Mouse (Mus musculus) retina, postnatal 1 day (tissue): ENCODE data around the gene Dpyd.
A peak's percentile ranks its signal among the peaks of the same experiment; 100 is the strongest.

Experiments
- DNase-seq: peaks from one replicate; pipeline ENCODE4 v3.0.0-alpha.2; 2012

Dpyd gene

GRCm38 (mm10) chr3:118676052-118676777 lies 114.3 kb downstream of the Dpyd start:
- DNase-seq = no peak

DNA sequence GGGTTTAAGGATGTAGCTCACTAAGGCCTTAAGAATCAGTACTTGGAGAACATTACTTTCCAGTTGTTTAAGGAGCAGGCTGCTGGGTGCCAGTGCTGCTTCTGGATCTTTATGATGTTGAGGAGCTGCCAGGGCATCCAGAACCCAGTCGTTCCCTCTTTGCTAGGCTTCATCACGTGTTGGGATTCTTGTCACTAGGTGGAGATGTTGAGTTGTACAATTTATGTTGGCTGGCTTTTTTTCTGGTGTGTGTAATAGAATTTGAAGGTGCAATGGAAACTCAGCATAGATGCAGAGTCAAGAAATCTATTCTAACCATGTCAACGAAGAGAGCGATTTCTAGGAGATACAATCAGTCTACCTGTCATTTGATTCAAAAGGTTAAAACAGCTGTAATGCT lies 118.9 kb downstream of the Dpyd start:
- peak; percentile 47 for DNase-seq

DNA sequence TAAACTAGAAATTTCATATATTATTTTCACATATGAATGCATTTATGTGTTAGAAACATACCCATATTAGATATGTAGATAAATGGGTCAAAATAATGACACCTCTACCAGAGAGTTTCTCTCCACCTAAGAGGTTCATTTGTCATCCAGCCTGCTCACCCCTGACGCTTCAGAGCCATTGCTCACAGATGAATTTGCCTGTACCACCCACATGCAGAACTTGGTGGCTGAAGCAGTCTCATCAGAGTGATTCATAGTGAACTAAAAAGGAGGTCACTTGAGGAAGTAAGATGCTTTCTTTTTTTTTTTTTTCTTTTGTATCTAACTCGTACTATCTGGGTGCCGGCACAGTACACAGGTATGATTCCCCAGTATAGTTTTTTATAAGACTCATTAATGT lies 188.3 kb downstream of the Dpyd start:
- no peak for DNase-seq

DNA sequence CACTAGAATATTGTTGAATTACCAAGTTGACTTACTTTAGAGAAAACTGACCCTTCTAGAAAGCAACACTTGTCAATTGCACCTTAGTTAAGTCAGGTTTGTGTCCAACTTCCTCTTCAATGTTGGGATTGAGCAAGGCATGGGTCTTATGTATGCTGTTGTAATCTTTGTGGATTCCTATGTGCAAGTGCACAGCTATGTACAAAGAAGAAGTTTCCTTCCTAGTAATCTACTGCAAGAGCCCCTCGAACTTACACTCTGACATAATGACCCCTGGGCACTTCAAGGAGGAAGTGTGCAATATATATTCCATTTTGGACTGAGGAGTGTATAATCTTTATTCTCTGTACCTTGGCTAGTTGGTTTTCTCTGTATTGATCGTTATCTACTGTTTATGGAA lies 191.7 kb downstream of the Dpyd start:
- DNase-seq = no peak

DNA sequence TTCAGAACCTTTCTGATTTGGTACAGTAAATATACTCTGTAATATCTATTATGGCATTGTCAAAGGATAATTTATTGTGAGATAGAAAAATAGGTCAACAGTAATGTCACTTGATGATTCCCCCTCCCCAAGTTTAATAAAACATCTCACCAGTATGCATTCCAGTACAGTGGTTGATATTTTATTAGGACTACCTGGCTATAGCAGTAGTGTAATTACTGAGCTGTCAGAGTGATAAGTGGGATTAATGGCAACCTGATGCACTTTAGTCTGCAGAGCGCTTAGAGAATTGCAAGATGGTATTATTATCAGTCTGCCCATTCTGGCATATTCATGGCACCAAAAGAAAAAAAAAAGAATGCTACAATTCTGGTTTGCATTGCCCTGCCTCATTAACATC lies 194.2 kb downstream of the Dpyd start:
- no peak for DNase-seq

DNA sequence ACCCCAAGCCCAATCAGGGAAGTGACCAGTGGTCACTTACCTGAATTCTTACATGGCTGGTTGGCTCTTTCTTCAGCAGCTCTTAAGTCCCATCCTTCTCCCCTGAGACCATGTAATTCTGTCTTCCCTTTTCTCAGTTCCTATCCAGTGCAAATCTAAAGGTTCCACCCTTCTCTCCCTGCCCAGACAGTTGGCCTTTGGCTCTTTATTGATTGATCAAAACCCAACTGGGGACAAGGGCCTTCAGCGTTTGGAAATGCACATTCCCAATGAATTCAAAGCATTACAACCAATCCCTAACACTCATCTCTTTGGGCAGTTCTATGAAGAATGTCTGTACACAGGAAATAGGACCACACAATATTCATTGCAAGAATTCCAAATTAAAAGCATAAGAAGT lies 251.0 kb downstream of the Dpyd start:
- no peak for DNase-seq

DNA sequence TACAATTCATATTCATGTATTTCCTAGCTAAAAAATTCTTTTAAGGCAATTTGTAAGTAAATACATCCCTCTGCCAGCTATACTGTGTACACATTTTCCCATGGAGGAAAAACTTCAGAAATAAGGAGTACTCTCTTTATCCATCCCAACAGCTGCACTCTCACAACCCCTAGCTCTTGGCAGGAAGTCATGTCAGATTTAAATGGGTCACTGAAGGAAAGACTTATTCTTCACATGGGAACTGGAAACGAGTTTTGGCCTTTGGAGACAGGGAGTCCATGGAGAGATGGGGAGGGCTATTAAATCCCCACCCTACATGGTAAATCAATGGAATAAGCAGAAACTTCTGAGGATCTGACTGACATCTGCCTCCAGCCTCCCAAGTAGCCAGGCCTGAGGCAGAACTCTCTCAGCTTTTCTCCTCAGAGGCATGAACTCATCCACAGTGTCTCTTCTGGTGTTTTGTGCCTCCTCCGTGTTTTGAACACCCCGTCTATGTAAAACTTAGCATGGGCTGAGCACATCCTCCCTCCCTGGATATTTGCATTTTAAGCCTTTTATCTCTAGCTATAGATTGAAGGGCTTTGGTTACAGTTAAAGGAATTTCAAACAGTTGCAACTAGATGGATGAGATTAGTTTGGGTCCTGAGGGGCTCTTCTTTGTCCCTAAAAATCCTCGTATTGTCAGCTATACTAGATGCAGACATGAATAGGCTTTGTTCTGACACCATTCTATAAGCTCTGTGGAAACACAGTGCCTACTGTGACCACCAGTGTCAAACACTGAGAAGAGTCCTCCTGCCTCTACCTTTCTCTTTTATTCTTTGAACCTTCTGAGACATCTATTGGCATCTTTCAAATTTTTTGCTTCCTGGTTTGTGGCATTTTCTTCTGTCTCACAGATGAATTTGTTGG lies 288.9 kb downstream of the Dpyd start:
- no peak for DNase-seq

DNA sequence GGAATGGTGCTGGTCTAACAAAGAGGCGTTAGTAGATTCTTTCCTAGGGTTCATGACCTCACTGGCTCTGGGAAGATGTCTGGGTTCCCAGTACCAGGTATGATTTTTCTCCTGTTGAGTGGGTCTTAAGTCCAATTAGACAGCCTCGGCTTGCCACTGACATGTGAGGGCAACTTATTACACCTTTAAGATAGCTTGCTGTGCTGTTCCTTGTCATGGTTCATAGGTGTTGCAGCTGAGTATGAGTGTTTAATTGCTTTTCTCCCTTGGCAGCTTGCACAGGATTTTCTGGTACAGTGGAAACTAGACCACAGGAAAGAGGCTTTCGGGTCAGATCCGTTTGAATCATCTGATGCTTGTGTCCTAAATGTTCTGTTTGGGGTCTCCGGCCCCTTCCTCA lies 290.8 kb downstream of the Dpyd start:
- no peak for DNase-seq

DNA sequence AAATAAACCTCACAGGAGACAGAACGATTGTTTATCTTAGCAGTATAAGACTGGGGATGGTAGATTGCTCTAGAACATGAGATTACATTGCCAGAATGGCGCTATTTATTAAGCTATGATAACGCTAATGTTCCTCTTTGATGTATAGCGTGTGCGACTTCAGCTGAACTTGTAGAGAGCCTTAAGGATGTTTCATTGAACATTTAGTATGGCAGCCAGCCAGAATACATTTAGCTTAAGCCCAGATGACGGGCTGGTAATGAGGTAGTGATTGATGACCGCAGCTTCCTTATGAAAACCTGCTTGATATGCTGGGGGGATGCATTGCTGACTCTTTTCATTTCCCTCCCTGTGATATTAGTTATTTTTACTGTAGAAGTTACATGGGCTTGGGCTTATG lies 293.5 kb downstream of the Dpyd start:
- peak; percentile 30 for DNase-seq

DNA sequence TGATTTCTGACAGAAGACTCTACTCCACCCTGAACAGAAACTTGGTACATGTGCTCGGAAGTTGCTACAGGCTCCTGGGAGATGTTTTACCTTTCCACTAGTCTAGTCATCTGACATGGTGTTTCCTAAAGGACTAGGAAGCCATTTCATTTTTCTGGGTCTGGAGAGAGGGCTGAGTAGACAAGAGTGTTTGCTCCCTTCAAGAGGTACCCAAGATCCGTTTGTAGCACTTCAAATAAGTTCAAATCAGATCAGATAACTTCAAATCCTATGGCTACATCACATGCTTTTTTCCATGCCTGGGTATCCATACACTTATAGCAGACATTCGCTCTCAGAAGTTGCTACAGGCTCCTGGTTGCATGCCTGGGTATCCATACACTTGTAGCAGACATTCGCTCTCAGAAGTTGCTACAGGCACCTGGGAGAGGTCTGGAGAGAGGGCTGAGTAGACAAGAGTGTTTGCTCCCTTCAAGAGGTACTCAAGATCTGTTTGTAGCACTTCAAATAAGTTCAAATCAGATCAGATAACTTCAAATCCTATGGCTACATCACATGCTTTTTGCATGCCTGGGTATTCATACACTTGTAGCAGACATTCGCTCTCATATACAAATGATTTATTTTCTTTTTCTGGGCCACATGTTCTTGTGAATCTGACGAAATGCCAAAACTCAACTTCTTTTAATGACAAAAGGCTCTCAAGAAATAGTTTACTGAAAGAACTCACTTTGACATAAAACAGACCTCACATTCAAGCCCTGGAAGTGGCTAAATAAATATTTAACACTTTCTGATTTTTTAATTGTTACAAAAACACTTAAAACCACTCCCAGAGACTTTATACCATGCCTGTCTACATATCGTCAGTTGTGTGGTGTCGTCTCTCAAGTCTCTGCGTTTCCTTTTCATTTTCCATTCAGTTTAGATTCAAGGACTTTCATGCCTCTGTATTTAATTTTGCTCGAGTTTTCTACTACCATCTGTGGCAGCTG lies 307.5 kb downstream of the Dpyd start:
- DNase-seq = no peak

GRCm38 (mm10) chr3:118875871-118876270 lies 313.9 kb downstream of the Dpyd start:
- DNase-seq = peak; percentile 31

GRCm38 (mm10) chr3:118899036-118899435 lies 337.1 kb downstream of the Dpyd start:
- DNase-seq = peak; percentile 50

DNA sequence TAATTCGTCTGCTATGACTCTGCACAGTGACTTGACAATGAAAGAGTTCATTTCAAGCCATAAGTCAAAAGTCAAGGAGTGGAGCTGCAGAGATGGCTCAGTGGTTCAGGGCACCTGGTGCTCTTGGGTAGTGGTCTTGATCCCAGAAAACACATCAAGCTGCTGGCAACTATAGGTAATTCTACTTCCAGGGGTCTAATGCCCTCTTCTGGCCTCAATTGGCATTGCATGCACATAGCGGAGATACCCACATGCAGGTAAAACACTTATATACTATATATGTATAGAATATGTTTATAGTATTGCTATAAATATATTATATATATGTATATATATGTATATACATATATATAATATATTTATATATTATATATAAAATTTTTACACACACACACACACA lies 429.4 kb downstream of the Dpyd start:
- DNase-seq = no peak

DNA sequence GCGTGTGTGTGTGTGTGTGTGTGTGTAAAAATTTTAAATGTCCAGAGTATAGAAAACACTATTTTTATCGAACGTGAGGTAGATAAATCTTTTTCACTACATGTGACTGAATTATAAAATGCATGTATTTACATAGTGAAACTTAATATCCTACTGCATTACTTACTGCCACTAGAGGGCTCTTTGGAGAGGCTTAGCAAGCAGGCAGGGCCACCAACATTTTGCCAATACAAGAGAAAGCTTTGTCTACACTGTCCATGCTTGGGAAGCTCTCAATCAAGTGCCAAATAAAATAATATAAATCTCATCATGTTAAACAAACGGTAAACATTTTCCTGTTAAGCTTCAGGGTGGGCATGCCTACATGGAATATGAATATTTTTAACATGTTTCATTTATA lies 429.9 kb downstream of the Dpyd start:
- peak; percentile 22 for DNase-seq

DNA sequence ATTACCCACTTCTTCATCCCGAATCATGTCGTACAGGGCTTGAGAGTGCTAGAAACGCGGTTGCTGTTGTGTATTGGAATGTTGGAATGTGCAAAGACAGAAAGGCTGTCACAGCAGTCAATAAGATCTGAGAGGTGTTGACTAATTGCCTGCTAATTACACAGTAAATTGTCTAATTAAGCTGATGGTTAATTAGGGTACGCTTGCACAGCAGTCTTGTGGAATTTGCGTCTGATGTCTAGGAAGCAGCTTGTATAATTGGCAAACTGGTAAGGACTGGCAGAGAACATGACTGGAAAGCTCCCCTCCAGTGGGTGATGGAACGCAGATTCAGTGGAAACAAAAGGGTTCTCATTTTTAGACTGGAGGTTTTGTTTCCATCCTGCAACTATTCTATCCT lies 459.3 kb downstream of the Dpyd start:
- peak; percentile 91 for DNase-seq

DNA sequence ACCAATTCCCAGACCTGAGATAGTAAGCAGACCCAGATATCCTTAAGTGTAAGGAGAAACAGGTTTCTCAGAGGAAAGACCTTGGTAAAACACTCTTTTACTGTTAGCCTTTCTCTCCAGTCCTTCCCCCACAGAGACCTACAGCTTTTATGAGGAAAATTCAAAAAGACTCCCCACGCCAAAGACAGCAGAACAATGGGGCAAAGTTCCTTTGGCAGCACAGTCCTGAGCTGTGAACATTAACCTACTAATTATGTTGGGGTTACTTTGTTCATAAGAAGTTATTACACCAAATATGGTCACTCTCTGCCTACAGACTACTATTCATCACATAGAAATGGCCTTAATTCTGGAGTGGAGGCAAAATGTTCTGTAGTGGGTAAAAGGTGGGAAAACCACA lies 480.7 kb downstream of the Dpyd start:
- DNase-seq = no peak

GRCm38 (mm10) chr3:119056144-119056543 lies 494.2 kb downstream of the Dpyd start:
- no peak for DNase-seq

DNA sequence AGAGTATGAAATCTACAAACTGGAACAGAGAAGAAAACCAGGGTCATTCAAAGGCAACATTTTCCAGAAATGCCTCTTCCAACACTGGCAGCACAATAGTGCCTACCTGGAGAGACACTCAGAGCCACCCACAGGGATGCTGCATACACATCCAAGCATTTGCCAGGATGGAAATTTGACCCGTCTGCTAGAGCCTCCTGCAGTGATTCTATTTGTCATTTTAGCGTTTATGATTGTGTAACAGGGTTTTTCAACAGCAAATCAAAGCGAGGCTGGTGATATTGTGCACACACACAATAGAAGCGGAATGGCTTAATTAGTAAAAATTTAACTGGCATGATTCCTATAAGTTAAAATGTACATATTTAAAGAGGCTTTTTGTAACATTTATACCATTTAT lies 501.3 kb downstream of the Dpyd start:
- DNase-seq = peak; percentile 87

GRCm38 (mm10) chr3:119063642-119064041 lies 501.7 kb downstream of the Dpyd start:
- DNase-seq = peak; percentile 90

- DNase-seq = peak; percentile 55
Measured at GRCm38 (mm10) chr3:119064746-119065145, 502.8 kb downstream of the Dpyd start.

DNA sequence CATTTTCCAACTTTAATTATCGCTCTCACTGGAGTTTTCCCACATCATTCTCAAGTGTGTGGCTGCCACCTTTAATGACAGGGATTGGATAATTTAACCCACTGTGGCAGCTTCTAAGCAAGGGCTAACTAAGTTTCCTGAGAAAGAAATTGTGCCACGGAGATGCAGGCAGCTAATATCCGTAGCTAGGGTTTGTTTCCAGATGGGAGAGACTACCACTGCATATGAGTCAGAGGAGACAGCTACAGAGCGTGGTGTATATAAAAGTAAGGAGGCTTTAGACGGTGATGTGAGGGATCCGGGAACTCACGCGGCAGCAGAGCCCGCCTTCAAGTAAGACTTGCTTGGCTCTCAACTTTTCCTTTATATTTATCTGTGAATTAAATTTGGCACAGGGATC lies 505.3 kb downstream of the Dpyd start:
- peak; percentile 50 for DNase-seq

DNA sequence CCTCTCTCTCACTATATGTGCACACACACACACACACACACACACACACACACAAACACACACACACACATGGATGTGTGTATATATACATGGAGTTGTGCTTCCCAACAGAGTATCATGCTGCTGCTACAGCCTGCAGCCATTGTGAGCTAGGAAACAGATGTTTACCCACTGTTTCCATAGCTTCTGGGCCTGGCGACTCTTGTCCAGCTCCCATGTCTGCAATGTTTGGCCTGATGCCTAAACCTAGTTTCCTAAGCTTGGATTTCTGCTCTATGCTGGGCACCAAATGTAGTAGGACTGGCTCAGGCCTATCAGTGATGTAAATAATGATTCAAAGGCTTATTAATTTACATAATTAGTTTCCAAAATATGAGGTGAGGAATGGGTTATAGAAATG lies 524.7 kb downstream of the Dpyd start:
- DNase-seq = peak; percentile 39
